Mouse (Mus musculus): ENCODE results near the gene Avpr1b.

DNA sequence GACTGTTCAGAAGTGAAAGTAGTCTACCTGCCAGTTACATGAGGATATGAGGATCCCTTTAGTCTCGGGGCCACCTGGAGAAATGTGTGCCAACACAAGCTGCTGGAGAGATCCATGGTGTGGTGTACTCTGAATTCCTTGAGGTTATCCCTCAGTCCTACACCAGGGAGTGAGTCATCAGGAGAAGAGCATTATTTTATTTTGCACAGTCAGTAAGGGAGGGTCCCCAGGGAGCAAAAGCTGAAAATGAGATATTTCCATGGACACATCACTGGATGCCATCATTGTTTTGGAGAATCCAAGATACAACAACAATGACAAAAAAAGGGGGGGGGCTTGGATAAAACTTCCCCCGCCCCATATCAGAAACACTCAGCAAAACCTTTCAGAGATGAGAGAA lies 47.1 kb upstream of the Avpr1b start:
- TF ChIP-seq CTCF (IDR thresholded peaks at IDR 0.05; ENCODE audit: low read depth, low read length) (no peak), EP300 (IDR thresholded peaks at IDR 0.05; ENCODE audit: insufficient read depth, low read depth, low read length) (no peak), POLR2A (IDR thresholded peaks at IDR 0.05; ENCODE audit: insufficient read depth, low read length) (no peak)

All from ES-Bruce4 (cell line).